Comparison of ENCODE assay signal across 8 mouse cellular contexts in the genomic region with DNA sequence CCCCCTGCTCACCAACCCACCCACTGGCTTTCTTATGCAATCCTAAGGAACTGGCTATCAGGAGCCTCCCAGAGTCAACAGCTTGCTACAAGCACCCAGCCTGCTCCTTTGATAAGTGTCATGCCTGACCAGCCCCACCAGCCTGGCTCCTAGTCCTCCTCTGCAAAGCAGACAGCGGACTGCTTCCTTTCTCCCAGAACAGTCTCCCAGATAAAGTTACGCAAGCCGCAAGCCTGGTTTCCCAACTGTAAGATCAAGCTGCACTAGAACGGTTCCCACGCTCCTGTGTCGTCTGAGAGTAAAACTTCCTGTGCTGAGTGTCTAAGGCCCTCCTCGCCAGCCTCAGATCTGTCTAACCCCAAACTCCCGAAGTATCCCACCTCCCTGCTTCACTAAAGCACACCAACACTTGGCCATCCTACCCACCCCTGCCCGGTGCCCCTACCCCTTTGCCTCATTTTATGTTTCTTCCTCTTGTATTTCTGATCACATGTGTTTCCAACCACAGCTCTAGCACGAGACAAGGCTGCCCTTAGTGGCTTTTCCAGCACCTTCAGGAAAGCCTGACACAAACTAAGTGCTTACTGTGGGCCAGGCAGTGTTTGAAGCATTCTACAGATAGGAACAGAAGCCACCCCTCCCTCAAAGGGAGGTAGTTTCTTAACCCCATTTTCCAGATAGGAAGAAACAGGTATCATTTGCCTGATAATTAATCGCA. TPM values are rescaled to one million over a fixed set of nuclear protein-coding genes. Genes with fewer than 3 reads are reported as not detected.
A peak's percentile ranks its signal among the peaks of the same experiment; 100 is the strongest.
DNase-seq lines count a peak whose midpoint lies in the region; TF ChIP-seq lines count a peak whose summit lies in the region.

No protein-coding gene starts in this region.

- H3K9ac ChIP-seq in MEL (ENCODE audit: control insufficient read depth, low read depth, low read length, poor library complexity, severe bottlenecking), result peak overlapping the region; percentile 58

- H3K36me3 ChIP-seq in MEL (ENCODE audit: control insufficient read depth in 1 of 2, insufficient read depth in 2 of 2, low read length in 2 of 2), result peaks cover 0 to 22% of the 10 kb centered on the region in 2 experiments; a peak in 2 of 4 replicates

- peak overlapping the region; percentile 71 for H3K27ac ChIP-seq in gastrocnemius, adult 2 months
- peak overlapping the region; percentile 71 for H3K27ac ChIP-seq in MEL (ENCODE audit: control insufficient read depth, low read depth, low read length)

- H3K79me2 ChIP-seq in MEL (ENCODE audit: control insufficient read depth, insufficient read depth, low read length, poor library complexity), result no peaks in the 10 kb centered on the region

- H3K4me1 ChIP-seq in MEL (ENCODE audit: control insufficient read depth in 1 of 2, insufficient read depth in 2 of 2, low read length in 2 of 2), result peaks cover 13 to 30% of the 10 kb centered on the region in 2 experiments

- H3K9me3 ChIP-seq in MEL (replicated peaks; ENCODE audit: insufficient read depth, low read length), result no peaks in the 10 kb centered on the region

- no peak for TF ChIP-seq RAD21 in MEL (IDR thresholded peaks at IDR 0.05; ENCODE audit: low read depth, low read length)

- intact Hi-C loops in gastrocnemius, adult 2 months (cut with DNase I), result no loop called here

- peak; percentile 44 for DNase-seq in gastrocnemius, adult 2 months
- DNase-seq in gastrocnemius, postnatal 4 days (ENCODE audit: low spot score in 2 of 2), result no peak
- DNase-seq in MEL (ENCODE audit: low read depth, low spot score), result peak; percentile 84
- DNase-seq in fibroblast of lung, adult 2 months (ENCODE audit: low read depth), result peak; percentile 83
- DNase-seq in layer of hippocampus, adult 18-20 months (ENCODE audit: low spot score in 2 of 2), result peak; percentile 49 to 80
- DNase-seq in lung, postnatal 36 days, result peak; percentile 87
- DNase-seq in ovary, postnatal 36 days (ENCODE audit: low spot score), result no peak
- no peak for DNase-seq in natural killer cell, adult 2 months (ENCODE audit: low spot score in 2 of 2)

- H3K27me3 ChIP-seq in MEL (ENCODE audit: control insufficient read depth in 1 of 2, insufficient read depth in 2 of 2, low read length in 2 of 2), result no peaks in the 10 kb centered on the region

- TF ChIP-seq CTCF in gastrocnemius, adult 2 months (IDR thresholded peaks at IDR 0.05), result no peak
- no peak for TF ChIP-seq CTCF in MEL (IDR thresholded peaks at IDR 0.05 in 2 of 3, conservative IDR thresholded peaks at IDR 0.05 in 1 of 3; ENCODE audit: control insufficient read depth in 1 of 3, insufficient read depth in 1 of 3, low read depth in 2 of 3, low read length in 3 of 3, poor library complexity in 1 of 3, severe bottlenecking in 1 of 3)

- no peak overlapping the region for H3K4me3 ChIP-seq in gastrocnemius, adult 2 months
- H3K4me3 ChIP-seq in MEL (ENCODE audit: control insufficient read depth in 1 of 2, insufficient read depth in 1 of 2, low read depth in 2 of 2, low read length in 2 of 2), result peak overlapping the region; percentile 13 to 47

- peak; percentile 86 to 94 for TF ChIP-seq EP300 in MEL (IDR thresholded peaks at IDR 0.05; ENCODE audit: low read depth in 1 of 2, low read length in 2 of 2)

- peak in 1 of 2 experiments; percentile 38; a peak in 1 of 4 replicates for TF ChIP-seq POLR2A in MEL (IDR thresholded peaks at IDR 0.05; ENCODE audit: control insufficient read depth in 1 of 2, insufficient read depth in 1 of 2, low read depth in 1 of 2, low read length in 2 of 2, poor library complexity in 1 of 2)

TF ChIP-seq in MEL, 35 proteins besides CTCF, POLR2A, EP300 and RAD21:
- TF ChIP-seq ZMIZ1 (IDR thresholded peaks at IDR 0.05; ENCODE audit: low read depth, low read length), result no peak
- TF ChIP-seq GATA1 (IDR thresholded peaks at IDR 0.05; ENCODE audit: low read depth, low read length), result peak; percentile 73
- TF ChIP-seq ETS1 (IDR thresholded peaks at IDR 0.05; ENCODE audit: low read depth, low read length), result peak; percentile 81
- peak; percentile 44; the same call in 1 of the 2 replicates for TF ChIP-seq SIN3A (IDR thresholded peaks at IDR 0.05; ENCODE audit: low read length)
- TF ChIP-seq TBP (IDR thresholded peaks at IDR 0.05; ENCODE audit: low read depth, low read length), result 0 out of 2 replicates have a peak, but pooled peaks have one; percentile 4
- TF ChIP-seq TAL1 (IDR thresholded peaks at IDR 0.05; ENCODE audit: low read length), result peak; percentile 88
- peak; percentile 73 for TF ChIP-seq MYB (IDR thresholded peaks at IDR 0.05; ENCODE audit: low read depth, low read length)
- peak; percentile 21; the same call in 1 of the 2 replicates for TF ChIP-seq NELFE (IDR thresholded peaks at IDR 0.05; ENCODE audit: low read depth, low read length)
- peak; percentile 47; the same call in 1 of the 2 replicates for TF ChIP-seq RCOR1 (IDR thresholded peaks at IDR 0.05; ENCODE audit: low read depth, low read length)
- 0 out of 2 replicates have a peak, but pooled peaks have one; percentile 31 for TF ChIP-seq HCFC1 (IDR thresholded peaks at IDR 0.05; ENCODE audit: low read depth, low read length)
- TF ChIP-seq TCF12 (IDR thresholded peaks at IDR 0.05; ENCODE audit: low read depth, low read length), result peak; percentile 90
- TF ChIP-seq MXI1 (IDR thresholded peaks at IDR 0.05; ENCODE audit: low read depth, low read length), result no peak
- TF ChIP-seq E2F4 (IDR thresholded peaks at IDR 0.05; ENCODE audit: borderline replicate concordance, low read depth, low read length), result no peak

RNA-seq across cellular contexts. Expression of a gene that starts 5.3 kb away (rescaled TPM):
- 10 to 100 TPM; 35.6 to 37.0 TPM for total RNA-seq in gastrocnemius, adult 2 months (2021)
- 10 to 100 TPM; 43.3 to 45.1 TPM for total RNA-seq in gastrocnemius, postnatal 4 days (2021)
- total RNA-seq in MEL (2012; rRNA removed), result 8.9 and 10.0 TPM in 2 replicates
- polyA plus RNA-seq in MEL (2012; ENCODE audit: insufficient read depth in 1 of 2, insufficient read length in 2 of 2, low read depth in 1 of 2, low replicate concordance in 2 of 2, missing spikeins in 1 of 2), result 10 to 100 TPM; 13.2 to 14.5 TPM
- 10 to 100 TPM; 62.2 to 72.8 TPM for total RNA-seq in layer of hippocampus, adult 18-20 months (2021)

RNA-seq across cellular contexts. Expression of a gene that starts 46.5 kb away (rescaled TPM):
- total RNA-seq in gastrocnemius, adult 2 months (2021), result 1 to 10 TPM; 2.5 to 3.0 TPM
- 1 to 10 TPM; 7.3 to 9.2 TPM for total RNA-seq in gastrocnemius, postnatal 4 days (2021)
- 0.33 and 0.58 TPM in 2 replicates for total RNA-seq in MEL (2012; rRNA removed)
- 1 to 10 TPM in 1 of 2 experiments, not detected in 1; 1.2 TPM for polyA plus RNA-seq in MEL (2012; ENCODE audit: insufficient read depth in 1 of 2, insufficient read length in 2 of 2, low read depth in 1 of 2, low replicate concordance in 2 of 2, missing spikeins in 1 of 2)
- 1 to 10 TPM; 2.8 to 3.4 TPM for total RNA-seq in layer of hippocampus, adult 18-20 months (2021)

Comparison
In these comparisons a context has a peak if more than half of its experiments do, and no peak if none do; other contexts are left out.
1. DNase-seq: peak in gastrocnemius, adult 2 months (single experiment), MEL (single experiment), fibroblast of lung, adult 2 months (single experiment), layer of hippocampus, adult 18-20 months (2 of 2) and lung, postnatal 36 days (single experiment); none in gastrocnemius, postnatal 4 days (0 of 2), ovary, postnatal 36 days (single experiment) and natural killer cell, adult 2 months (0 of 2).